Mouse (Mus musculus) spleen, adult 12 weeks (tissue): ENCODE data around the gene Exoc4.

Experiments
- DNase-seq: peaks from one replicate; pipeline ENCODE4 v3.0.0; 2022; ENCODE audit warnings: low spot score

Exoc4 gene

DNA sequence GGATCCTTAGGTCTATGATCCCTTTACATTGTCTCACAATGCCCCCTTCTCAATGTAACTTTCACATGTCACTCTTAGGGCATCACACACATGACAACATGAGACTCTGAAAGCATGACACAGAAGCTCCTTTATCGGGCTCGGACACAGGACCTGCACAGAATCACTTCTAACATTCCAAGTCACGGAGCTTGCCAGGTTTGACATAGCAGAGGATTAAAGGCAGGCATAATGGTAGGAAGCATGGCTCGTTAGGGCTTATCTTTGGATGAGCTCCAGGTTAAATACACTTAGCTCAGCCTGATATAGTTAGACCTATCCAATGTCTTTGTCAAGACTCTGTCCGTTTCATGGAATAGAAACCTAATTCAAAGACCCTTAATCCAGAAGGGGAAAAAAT is 690.3 kb downstream of the Exoc4 start:
- DNase-seq: no peak

GRCm38 (mm10) chr6:33946911-33947489 is 698.1 kb downstream of the Exoc4 start:
- no peak for DNase-seq

DNA sequence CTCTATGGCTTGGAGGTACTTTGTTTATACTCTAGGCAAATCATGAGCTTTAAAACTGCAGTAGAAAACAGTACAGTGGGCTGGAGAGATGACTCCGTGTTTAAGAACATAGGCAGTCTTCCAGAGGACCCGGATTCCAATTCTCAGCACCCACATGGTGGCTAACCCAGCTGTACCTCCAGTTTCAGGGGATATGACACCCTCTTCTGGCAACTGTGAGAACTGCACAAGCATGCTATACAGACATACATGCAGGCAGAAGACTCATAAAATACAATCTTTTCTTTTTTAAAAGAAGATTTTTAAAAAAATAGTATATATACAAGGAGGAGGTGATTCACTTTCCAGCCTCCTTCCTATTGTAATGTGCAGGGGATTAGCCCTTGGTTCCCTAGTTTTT is 701.2 kb downstream of the Exoc4 start:
- no peak for DNase-seq

DNA sequence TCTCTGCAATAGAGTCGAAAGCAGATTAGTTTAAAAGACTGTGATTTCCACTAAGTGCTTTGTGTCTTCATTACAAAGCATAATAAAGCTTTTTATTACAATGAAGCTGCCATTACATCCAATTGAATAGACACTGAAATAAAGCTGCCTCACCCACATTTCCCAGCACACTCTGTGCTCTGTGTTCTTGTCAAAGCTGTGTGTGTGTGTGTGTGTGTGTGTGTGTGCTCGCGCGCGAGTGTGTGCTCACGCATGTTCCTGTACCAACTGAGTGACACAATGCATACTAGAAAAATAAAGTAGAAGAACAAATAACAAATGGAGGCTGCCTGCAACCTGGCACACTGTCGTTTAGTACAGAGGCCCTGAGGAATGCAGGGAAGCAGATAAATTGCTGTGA is 706.6 kb downstream of the Exoc4 start:
- DNase-seq: no peak

- no peak for DNase-seq
Measured at GRCm38 (mm10) chr6:33958281-33958680, 709.4 kb downstream of the Exoc4 start.

- DNase-seq: no peak
Measured at GRCm38 (mm10) chr6:33960766-33961165, 711.9 kb downstream of the Exoc4 start.

DNA sequence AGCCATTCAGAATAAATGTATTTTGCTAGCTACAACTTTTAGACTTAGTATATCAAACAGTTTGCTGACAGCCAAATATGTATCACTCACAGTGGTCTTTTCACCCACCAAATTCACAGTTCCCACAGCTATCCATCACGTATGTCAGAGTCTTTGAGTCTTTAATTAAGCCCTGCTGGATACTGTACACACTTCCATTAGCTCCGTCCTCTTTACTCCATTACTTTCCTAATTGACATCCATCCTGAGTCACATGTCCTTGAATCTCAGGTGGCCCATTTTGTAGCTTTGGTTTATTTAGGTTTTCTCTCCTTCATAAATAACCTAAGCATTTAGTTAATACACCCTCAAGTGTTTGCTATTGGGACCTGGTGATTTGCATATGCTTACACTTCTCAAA is 714.2 kb downstream of the Exoc4 start:
- no peak for DNase-seq

- no peak for DNase-seq
Measured at GRCm38 (mm10) chr6:33965571-33965970, 716.7 kb downstream of the Exoc4 start.

DNA sequence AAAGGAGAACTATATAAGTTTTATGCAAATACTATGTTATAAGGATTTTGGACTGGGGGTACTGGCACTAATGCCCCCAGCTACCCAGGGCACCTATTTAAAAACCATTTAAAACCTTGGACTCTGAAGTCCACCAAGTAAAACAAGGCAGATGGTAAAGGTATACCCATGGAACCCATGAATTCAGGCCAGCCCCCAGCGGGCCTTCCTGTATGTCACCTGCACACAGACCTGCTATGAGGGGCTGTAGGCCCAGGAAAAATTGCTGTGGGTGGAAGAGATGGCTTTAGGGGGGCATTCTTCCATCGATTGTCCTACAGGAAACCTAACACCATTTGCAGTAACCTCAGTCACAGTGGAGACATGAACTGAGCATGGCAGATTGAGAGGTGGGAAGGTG is 719.9 kb downstream of the Exoc4 start:
- no peak for DNase-seq

- DNase-seq: no peak
Measured at GRCm38 (mm10) chr6:33972801-33973200, 723.9 kb downstream of the Exoc4 start.

DNA sequence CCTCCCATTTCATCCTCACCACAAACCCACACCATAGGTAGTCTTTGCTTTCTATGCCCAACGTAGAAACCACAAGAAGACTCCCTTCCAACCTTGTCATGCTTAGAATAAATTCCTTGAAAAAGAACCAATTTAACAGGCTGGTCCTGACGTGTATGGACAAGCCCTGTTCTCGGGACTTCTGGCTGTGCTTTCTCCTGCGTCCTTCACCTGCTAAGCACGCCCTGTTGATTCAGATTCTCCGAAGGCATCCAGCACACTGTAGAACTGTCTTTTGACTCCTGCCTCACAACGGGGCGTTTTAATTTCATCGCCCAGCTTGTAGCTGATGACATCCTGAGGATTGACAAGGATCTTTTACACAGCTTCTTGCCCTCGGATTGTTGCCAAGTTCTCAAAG is 727.7 kb downstream of the Exoc4 start:
- DNase-seq: no peak

DNA sequence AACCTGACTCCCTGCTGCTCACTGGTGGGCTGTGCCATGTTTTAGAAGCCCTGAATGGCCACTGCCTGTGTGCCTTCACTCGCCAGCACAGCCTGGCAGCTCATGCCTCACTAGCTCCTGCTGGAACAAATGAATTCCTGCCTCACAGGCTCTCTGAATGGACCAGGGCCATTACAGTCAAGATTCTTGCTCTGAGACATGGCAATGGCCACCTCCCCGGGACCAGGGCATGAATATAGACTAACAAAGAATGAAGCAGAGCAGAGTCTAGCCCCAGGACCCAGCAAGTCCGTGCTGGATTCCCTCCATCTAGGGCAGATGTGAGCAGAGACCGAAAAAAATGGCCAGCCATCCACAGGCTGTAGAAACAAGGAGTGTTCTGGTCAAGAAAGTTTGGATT is 728.6 kb downstream of the Exoc4 start:
- no peak for DNase-seq

DNA sequence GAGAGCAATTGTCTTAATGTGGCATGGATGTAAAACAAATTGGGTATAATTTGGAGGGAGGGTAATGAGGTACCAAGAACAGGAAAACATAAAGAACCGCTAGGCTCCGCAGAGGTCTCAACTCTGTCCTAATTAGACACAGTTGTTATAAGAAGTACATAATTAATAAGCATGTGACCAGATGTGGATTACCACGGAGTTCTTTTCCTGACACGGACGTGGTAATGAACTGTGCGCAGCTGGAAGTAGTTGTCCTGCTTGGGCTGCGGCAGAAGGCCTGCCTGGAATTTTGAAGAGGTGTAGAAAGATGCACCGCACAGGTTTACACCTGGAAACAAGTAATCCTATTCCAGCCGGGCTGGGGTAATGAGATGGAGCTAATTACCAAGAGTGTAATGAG is 729.0 kb downstream of the Exoc4 start:
- DNase-seq: no peak

DNA sequence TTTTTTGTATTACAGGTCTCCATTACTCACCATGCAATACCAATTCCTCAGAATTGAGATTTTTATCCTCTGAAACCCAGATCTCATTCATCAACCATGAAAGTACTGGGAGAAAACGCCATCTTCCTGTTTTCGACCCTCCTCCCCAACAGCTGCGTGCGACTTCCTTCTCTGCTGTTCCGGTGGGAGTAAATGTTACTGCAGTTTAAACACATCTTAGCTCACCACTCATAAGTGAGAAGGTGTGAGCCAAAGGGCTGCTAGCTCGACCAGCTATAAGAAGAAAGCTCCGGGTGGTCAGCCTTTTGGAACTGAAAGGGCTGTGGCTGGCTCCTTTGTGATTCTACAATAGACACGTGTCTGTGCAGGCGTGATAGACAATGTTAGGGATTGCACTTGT is 733.8 kb downstream of the Exoc4 start:
- DNase-seq: no peak

DNA sequence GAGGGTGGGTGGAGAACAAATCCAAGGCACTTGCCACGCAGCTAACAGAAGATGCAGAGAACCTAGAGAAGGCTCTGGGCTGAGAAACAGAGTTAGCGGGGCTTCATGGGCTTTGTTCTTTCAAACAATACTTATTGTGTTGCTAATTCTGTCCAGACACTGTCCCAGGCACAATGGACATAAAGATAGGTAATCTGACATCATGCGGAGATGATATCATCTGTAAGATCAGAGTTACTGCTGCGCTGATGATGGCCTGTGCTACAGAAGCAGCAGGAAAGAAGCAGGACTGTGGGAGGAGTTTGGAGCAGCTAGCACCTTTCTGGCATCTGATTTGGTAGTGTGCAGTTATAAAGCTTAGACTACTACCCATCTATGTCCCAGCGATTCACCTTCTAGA is 738.2 kb downstream of the Exoc4 start:
- DNase-seq: no peak

- DNase-seq: no peak
Measured at GRCm38 (mm10) chr6:33992213-33993034, 743.5 kb downstream of the Exoc4 start.

GRCm38 (mm10) chr6:33993842-33994241 is 745.0 kb downstream of the Exoc4 start:
- no peak for DNase-seq

DNA sequence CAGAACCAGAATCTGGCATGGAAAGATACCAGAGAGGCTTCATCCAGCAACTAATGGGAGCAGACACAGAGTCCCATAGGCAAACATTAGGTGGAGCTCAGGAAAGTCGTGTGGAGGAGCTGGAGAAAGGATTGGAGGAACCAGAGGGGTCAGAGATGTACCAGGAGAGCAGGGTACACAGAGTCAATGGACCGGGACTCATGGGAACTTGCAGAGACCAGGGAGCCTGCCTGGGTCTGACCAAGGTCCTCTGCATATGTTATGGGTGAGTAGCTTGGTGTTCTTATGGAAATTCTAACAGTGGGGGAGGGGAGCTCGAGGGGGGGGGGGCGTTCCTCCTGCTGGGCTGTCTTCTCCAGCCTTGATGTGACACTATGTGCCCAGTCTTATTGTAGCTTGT is 749.7 kb downstream of the Exoc4 start:
- DNase-seq: no peak

GRCm38 (mm10) chr6:33999530-33999929 is 750.6 kb downstream of the Exoc4 start:
- DNase-seq: no peak

GRCm38 (mm10) chr6:34000644-34001043 is 751.8 kb downstream of the Exoc4 start:
- DNase-seq: no peak

GRCm38 (mm10) chr6:34003033-34003432 is 754.1 kb downstream of the Exoc4 start:
- no peak for DNase-seq

DNA sequence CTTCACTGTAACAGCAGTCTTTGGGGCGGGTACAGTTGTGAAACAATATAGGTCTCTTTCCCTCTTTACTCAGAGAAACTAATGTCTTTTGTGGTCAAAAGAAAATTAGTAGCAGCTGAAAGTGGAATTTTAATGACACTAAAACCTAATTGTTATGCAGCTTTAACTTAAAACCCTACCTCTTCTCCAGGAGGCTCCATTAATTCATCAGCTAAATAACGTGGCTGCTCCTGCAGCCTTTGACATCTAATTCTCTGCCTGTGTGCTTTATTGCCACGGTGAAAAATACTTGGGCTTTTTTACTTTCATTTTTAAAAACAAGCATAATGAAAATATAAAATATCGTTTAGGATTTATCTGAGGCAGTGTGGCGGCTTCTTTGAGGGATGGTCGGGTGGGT is 764.6 kb downstream of the Exoc4 start:
- DNase-seq: no peak
